Mouse (Mus musculus) liver (tissue): Measurements from ENCODE around the gene Matn1.

ENCODE experiments used
- DNase-seq: peaks from one replicate; pipeline ENCODE4 v3.0.0-alpha.2; 2020; ENCODE audit warnings: mixed read lengths

Gene Matn1

DNA sequence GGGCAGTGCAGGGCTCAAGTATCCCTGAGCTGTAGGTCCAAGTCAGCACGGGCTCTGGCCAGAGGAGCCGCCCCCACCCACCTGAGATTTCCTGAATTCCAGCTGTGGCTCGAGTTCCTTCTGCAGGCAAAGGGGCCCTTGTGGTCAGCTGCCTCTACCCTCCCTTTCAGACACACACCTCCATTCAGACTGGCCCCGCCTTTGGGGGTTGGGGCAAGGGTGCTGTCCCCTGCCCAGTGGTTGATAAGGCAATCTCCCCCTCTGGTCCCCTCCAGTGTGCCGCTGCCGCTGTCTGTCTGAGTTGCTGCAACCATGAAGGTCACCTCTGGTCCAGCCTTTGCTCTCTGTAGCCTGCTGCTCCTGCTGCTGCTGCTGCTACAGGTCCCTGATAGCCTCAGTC, at the start of gene Matn1:
Matn1 (plus strand) TSS at position 274 of the 400 bp plus-strand sequence.
- no peak for DNase-seq

DNA sequence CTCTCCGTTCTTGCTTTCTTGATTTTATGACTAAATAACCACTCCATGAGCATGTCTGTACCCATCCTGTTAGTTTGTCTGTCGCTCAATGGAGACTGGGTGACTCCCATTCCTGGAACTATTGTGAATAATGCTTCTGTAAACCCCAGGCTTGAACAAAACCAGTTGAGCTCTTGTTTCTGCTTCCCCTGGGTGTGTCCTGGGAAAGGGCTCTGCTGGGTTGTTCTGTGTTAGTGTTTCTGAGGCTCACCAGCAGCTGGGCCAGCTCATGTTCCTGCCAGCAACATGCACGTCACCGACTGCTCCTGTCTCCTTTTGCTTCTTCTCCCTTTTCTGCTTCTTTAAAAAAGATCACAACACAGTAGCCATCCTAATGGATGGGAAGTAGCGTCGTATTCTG, 48.5 kb upstream of the Matn1 start:
- no peak for DNase-seq

DNA sequence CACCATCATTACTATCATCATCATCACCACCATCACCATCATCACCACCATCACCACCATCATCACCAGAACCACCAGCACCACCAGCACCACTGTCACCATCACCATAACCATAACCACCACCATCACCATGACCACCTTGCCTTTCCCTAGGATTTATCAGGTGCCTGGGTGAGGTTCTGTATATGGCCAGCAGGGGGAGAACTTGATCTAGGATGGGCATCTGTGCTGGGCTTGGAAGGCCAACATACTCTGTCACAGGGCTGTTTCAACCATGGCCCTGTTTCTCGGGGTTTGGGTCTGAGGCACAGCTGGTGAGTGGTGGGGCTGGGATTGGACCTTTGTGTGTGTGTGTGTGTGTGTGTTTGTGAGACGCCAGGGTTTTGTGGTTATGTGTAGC, 47.8 kb upstream of the Matn1 start:
- DNase-seq, result peak; percentile 48

DNA sequence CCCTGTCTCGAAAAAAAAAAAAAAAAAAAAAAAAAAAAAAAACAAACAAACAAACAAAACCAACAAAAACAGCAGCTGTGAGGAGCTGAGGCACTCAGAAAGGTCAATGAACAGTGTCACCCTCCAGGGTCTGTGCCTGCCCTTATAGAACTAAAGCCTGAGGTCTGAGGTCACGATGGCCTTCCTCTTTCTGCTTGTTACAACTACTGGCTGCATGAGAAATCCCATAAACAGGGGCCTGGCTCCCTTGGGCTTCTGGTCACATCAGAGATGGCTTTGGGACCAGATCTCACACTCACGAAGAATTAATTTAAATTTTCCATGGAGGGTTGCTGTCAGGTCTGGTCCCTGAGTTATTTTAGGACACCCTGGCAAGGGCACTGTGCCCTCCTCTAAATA, 44.8 kb upstream of the Matn1 start:
- no peak for DNase-seq

DNA sequence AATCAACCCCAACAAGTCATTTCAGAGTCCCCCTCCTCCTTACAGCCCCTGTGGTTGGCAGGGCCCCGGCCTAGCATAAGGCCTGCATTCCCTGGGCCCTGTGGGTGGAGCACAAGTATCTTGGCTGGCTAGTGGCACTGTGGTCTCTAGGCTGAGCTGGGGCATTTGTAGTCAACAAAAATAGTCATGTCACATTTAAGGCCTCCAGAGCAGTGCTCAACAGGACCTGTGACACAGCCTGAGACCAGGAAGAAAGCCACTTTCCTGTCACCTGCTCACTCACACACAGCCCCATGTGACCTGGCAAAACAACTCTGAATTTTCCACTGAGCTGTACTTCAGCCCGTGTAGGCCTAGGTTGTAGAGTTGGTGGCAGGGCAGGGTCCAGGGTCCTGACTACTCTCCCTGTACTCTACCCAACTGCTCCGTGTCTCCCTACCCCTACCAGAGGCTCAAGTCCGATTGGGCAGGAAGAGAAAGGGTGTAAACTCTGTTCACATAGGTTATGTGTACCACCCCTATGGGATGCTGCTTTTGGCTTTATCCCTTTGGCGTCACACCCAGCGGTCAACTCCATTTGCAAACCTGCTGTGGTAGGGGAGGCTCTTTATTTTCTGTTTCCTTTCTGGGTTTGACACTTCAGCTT, 44.3 kb upstream of the Matn1 start:
- DNase-seq, result no peak

DNA sequence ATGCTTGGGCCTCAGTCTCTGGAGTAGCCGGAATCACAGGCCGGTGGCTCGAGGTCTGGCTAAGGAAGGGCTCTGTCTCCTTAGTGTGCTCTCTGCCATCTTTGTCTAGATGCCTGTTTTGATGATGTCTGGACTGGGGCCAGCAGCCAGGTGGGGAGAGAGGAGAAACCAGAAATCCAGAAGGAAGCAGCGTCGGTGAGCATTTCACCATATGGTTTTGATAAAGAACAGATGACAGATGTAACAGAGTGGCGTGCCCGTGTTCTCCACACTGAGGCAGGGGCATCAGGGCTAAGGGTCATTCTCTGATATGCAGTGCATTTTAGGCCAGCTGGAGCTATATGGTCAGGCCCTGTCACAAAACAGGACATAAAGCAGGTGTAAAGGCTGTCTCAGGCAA, 43.4 kb upstream of the Matn1 start:
- DNase-seq, result no peak

DNA sequence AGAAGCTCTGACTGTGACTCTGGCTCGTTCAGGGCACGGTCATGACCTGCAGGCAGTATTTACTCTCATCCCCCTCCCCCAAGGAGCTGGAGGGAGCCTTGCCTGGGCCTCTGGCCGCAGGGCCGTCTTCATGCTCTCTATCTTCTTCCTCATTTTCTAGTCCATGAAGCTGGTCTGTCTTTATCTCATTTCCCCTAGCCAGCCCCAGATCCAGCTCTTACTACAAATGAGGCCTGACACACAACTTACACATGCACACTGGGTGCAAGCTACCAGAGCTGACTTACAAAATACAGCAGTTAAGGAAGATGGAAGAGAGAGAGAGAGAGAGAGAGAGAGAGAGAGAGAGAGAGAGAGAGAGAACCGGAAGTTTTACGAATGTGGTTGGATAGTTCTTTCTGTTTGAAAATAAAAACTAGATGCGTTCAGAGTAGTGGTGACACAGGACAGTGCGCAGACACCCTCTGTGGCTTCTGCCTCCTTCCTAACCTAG, 41.9 kb upstream of the Matn1 start:
- DNase-seq, result peak; percentile 55

DNA sequence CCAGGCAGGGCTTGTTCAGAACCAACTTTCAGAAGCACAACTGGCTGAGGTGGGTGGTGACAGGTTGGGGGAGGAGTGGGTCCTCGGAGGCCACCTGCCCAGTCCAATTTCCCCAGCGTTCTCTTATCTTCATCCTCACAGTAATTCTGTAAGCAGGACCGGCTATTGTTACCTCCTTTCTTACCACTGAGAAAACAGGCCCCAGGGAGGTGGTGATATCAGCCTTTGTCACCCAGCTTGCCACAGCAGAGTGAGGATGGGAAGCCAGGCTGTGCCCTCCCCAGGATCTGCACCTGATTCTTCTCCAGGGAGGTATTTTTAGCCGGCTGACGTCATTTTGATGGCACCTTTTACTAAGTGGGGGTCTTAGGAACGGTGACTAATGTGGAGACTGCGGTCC, 39.2 kb upstream of the Matn1 start:
- no peak for DNase-seq

DNA sequence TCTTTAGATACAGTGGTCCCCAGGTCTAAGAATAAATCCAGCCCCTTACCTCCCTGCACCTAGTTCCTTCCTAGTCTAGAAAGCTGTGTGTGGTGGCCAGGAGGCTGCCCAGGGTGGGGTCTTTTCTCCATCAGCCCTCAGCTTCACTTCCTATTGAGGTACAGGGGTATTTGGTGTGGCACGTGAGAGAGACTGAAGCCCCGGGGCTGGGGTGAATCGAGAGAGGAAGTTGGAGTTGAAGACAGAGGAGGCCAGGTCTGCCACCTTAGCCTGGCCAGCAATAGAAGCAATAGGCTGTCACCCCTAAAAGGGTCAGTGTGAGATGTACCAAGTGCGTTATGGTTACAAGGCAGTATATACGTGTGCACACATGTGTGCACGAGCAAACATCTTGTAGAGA, 38.3 kb upstream of the Matn1 start:
- DNase-seq, result no peak

DNA sequence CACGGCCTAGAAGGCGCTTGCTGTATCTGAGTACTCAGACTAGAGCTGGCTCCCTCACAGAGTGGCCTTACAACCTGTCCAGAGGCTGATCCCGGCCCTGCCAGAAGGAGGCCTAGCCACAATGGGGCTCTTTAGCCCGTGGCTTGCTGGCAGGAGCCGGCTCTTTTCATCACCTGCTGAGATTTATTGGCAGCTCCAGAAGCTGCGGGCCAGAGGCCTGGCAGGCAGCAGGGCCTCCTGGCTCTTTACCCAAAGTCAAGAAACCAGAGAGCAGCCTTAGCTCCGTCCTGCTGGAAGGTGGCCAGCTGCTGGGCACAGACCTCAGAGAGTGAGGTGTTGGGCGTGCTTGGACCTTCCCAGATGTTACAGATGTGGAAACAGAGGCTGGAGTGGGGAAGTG, 37.9 kb upstream of the Matn1 start:
- no peak for DNase-seq

DNA sequence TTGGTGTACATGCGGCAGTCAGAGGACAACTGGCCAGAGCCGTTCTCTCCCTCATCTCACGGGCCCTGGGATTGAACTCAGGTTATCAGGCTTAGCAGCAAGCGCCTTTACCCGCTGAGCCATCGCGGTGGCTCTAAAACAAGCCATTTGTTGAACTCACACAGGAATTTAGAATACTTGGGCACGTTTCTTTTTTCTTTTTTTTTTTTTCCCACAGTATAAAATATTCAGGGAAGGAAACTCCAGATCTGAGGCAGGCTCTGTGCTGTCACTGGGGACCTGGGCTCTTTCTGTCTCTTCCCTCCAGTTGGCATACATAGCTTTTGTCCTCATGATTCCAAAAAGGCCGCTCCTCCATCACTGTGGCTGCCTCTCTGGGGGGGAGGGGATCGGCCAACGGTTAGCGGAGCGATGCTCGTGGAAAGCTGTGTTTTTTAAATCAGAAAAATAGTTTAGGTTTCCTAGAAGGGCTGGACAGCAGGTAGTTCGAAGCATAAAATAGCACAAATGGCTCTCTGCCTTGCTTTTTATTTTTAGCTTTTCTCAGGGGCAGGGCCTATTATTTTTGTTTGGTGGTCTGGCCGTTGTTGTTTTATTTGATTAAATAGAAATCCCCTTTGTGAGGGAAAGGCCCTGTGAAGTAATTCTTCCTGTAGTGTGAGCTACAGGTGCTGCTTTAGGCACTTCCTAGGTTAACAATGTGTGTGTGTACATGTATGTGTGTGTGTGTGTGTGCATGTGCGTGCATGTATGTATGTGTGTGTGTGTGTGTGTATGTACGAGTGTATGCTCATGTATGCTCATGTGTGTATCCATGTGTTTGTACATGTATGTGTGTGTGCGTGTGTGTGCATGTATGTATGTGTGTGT, 36.8 kb upstream of the Matn1 start:
- no peak for DNase-seq

DNA sequence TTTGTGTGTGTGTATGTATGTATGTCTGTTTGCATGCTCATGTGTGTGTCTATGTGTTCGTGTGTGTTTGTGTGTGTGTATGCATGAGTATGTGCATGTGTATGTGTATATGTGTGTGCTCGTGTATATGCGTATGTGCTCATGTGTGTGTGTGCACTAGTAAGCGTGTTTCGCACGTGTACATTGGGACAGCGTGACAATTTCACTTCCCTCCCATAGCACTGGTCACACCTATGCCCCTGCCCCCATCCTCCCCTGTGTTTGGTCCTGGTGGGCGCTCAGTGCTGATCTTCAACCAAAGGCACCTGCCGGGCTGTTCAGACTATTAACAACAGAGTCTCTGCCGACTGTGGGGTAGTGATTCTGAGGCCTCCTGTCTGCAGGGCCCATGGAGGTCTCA, 36.1 kb upstream of the Matn1 start:
- no peak for DNase-seq

DNA sequence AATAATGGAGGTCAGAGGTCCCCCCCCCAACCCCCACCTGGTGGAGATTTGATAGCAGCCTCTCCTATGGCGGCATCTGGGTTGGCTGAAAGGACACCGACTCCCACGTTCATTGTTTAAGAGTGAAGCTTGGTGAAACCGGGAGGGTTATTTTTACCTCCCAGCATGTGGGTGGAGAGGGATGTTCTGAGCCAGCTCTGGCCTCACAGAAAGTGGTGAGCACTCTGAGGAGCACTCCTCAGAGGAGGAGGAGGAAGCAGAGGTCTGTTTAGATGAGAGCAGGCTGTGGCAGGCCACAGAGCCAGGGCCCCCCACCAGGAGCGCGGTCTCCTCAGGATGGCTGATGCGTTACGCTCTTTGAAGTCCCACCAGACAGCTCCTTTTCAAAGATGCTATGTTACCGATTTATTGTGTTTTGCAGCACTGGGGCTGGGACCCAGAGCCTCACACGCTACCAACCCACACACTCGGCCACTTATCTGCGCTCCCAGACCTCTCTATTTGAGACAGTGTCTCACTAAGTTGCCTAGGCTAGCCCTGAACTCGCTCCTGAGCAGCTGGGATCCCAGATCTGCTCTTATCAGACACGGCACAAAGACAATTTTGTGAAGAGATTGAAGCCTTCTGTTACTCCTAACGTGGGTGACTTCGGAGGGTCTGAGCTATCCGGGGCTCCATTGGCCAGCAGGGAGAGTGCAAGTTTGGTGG, 34.9 kb upstream of the Matn1 start:
- peak; percentile 40 for DNase-seq

DNA sequence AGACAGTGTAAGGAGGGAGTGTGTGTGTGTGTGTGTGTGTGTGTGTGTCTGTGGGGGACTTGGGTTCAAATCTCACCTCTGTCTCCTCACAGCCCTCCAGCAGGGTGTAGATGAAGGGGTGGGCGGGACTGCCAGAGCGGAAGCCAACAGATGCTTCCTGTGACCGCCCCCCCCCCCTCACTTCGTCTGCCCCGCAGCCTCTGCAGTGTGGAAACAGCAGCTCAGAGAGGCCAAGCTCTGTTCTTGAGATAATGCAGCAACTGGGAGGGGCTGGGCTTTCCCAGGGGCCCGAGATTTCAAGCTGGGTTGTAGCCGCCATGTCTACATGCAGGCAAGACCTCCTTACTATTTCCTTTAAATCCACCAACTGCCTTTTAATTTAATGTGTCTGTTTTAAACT, 33.5 kb upstream of the Matn1 start:
- peak; percentile 67 for DNase-seq

DNA sequence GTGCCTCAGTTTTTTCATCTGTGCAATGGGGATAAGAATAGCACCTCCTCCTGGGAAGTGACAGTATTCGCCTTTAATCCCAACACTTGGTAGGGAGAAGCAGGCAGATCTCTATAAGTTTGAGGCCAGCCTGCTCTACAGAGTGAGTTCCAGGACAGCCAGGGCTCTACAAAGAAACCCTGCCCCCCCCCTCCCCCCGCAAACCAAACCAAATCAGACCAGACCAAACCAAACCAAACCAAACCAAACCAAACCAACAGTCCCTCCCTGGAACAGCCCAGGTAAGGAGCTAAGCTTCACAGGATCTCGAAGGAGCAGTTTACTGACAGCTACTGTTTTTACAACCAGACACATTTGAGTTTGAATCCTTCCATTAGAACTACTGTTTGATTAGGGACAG, 31.6 kb upstream of the Matn1 start:
- DNase-seq, result no peak

DNA sequence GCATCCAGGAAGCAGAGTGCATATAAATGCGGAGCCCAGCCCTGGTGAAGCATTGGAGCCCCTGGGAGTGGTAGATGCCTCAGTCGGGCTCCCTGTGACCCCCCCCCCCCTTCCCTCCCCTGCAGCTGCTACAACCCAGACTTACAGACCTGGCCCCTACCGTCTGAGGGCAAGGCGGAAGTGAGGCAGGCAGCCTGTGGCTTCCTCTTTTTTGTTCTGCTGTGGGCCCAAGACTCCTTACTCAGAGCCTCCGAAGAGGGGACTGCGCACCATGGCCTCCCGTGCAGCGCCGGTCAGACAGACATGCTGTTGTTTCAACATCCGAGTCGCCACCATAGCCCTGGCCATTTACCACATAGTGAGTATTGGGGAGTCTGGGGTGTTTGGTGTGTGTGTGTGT, 31.1 kb upstream of the Matn1 start, which contains the start of gene Laptm5:
Laptm5 (plus strand) TSS at position 49 of the 400 bp plus-strand sequence.
- DNase-seq, result peak; percentile 45

DNA sequence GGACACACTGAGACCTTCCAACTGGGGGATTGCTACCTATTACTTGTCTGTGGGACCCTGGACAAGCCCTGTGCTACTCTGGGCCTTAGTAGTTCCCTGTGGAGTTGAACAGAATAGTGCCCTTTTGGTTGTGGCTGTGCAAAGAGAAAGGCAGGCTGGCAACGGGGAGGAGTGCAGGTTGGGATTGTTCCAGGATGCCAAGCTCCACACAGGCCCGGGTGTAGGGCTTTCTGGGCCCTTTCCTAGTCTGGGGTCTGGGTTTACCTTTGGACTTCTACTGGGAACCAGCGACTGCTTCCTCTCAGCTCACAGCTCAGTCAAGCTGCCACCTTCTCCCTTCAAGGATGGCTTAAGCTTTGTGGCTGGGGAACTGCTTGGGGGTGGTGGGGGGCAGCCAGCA, 30.7 kb upstream of the Matn1 start:
- DNase-seq, result no peak

DNA sequence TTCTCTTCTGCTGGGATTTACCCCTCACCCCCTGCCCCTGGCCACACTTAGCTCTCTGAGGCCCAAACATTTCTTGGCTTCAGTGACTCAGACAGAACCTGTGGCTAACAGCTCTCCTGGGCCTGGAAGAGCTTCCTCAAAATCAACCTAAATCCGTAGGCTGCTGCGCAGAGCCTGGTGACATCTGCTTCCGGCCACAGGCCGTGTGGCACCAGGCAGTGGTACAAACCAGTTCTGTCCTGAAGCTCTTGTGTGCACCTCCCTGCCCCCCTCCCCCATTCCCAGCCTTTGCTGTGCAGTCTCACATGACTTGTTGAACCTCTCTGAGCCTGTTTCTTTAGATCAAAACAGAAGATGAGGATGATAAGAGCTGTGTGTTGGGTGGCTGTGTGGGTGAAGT, 30.2 kb upstream of the Matn1 start:
- peak; percentile 58 for DNase-seq

DNA sequence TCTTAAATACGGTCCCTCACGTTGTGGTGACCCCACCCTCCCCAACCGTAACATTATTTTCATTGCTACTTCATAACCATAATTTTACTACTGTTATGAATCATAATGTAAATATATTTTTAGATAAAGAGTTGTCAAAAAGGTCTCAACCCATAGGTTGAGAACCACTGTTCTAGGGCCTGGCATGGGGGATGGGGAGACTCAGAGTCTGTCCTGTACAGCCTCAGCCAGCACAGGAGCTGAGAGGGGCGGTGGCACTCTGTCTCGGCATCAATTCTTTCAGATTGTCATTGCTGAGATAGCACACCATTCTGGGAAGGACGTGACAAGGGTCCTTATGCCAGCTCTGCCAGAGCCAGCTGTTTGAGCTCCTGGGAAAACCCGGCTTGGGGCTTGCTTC, 29.7 kb upstream of the Matn1 start:
- no peak for DNase-seq

DNA sequence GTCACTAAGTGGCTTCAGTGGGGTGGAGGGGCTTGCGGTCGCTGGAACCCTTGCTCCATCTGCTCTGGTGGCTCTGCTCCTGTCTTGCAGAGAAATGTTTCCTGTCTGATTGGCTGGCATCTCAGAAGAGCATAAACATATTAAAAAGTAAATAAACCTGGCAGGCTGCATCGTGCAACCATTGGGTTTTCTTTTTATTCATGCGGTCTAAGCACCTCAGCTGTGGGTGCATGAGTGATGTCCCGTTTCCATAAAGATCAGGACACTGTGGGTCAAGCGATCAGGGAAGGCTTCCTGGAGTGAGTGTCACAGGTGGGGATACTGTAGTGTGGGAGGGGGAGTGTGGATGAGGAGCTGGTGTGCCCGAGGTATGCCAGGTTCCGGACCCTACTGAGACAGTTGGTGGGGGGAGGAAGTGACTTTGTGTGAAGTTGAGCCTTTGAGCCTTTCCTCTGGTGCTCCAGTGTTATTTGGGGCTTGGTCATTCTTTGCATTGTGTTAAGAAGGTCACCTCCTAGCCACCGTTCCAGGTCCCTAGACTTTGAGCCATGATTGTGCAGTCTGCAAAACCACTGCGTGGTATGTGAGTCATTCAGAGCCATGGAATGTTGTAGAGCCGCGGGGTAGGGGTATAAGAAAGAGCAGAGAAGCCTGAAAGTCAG, 29.0 kb upstream of the Matn1 start:
- DNase-seq, result no peak

DNA sequence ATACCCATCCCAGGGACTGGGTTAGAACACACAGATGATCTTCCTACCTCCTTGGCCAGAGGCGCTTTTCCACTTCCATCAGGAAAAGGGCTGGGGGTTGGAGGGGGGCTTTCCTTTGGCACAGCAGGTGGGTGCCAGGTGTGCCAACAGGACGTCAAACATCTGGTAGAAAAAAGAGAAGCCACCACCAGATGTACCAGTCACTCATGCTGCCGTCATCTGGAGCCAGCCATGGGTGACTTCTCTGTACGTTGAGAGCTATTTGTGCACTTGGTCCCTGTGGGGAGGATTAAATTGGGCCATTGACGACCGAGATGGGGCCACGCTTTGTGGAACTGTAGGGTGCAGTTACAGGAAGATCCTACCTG, 28.5 kb upstream of the Matn1 start:
- DNase-seq, result no peak

DNA sequence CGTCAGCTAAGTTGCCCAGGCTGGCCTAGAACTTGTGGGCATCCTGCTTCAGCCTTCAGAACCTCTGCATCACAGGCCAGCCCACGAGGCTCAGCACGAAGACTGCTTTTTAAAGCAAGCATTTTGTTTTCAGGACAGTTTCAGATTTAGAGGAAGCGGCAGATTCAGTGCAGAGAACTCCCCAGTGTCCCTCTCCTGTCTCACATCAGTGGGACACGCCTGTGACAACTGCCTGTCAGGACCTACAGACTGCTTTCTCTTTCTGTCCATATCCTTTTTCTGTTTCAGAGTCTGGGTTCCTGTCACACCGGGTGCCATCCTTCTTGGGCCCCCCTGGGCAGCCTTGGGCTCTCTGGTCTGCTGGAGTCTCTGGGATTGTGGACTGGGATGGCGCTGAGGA, 27.5 kb upstream of the Matn1 start:
- no peak for DNase-seq

DNA sequence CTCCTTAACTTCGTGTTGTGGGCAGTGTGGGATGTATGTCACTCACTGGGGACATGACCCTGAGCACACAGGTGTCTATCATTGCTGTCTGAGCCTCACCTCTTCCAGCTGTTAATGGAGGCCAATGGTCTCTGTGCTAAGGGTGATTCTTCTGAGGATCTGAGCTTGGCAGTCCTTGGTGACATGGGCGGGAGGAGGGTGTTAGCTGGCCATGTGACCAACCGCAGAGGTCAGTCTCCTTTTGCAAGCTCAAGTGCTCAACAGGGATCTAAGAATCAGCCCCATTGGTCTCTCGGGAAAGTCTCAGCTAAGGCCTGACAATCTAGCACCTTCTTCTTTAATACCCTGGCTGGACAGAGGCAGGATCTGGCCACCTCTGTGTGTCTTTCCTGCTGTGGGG, 26.6 kb upstream of the Matn1 start:
- DNase-seq, result no peak
